In genomic region chr17:47282476-47282875, GRCm38 (mm10) we compare ENCODE assay signal across 22 mouse cellular contexts.
DNase-seq lines count a peak whose midpoint lies in the region; ATAC-seq lines count a peak whose summit lies in the region.
"Had no signal": no experiment of that assay in that cellular context is flagged by ENCODE, and none has a peak within 500 bp of the region (broad histone marks: within the 10 kb centered on the region; RNA-seq: fewer than 3 reads in every experiment).

No protein-coding gene starts in this region.

- ATAC-seq in hindbrain, embryonic 15.5 days (ENCODE audit: low FRiP score, low read depth): peak; percentile 32; the same call in 1 of the 2 replicates
- ATAC-seq in hindbrain, embryonic 12.5 days (ENCODE audit: low FRiP score): no peak
- ATAC-seq in granulocyte monocyte progenitor cell, adult 5-6 weeks (replicated peaks; ENCODE audit: poor library complexity, severe bottlenecking): peak; percentile 14; the same call in 1 of the 2 replicates
- no peak for ATAC-seq in frontal cortex, adult (ENCODE audit: low TSS enrichment)

- H3K4me3 ChIP-seq in hindbrain, embryonic 15.5 days: no peak overlapping the region
- no peak overlapping the region for H3K4me3 ChIP-seq in hindbrain, embryonic 12.5 days
- H3K4me3 ChIP-seq: embryonic facial prominence, embryonic 15.5 days; gastrocnemius, adult 2 months; heart, embryonic 12.5 days; megakaryocyte, embryonic 14.5 days; neural tube, embryonic 15.5 days; stomach, embryonic 15.5 days had no signal

- H3K4me2 ChIP-seq in hindbrain, embryonic 15.5 days: no peak overlapping the region
- H3K4me2 ChIP-seq in hindbrain, embryonic 12.5 days (replicated peaks): no peak overlapping the region
- H3K4me2 ChIP-seq: embryonic facial prominence, embryonic 15.5 days; heart, embryonic 12.5 days; neural tube, embryonic 15.5 days; stomach, embryonic 15.5 days had no signal

- H3K4me1 ChIP-seq in hindbrain, embryonic 15.5 days (replicated peaks): peaks cover 20% of the 10 kb centered on the region
- H3K4me1 ChIP-seq in hindbrain, embryonic 12.5 days: no peaks in the 10 kb centered on the region
- H3K4me1 ChIP-seq: embryonic facial prominence, embryonic 15.5 days; stomach, embryonic 15.5 days had no signal

- H3K9ac ChIP-seq in hindbrain, embryonic 15.5 days: no peak overlapping the region
- no peak overlapping the region for H3K9ac ChIP-seq in hindbrain, embryonic 12.5 days
- H3K9ac ChIP-seq: embryonic facial prominence, embryonic 15.5 days; heart, embryonic 12.5 days; neural tube, embryonic 15.5 days; stomach, embryonic 15.5 days had no signal

- peaks cover 6% of the 10 kb centered on the region; the same call in 1 of the 2 replicates for H3K36me3 ChIP-seq in hindbrain, embryonic 15.5 days
- H3K36me3 ChIP-seq in hindbrain, embryonic 12.5 days: peaks cover 9% of the 10 kb centered on the region

- DNase-seq in kidney, postnatal 14 days: peak; percentile 22
- no peak for DNase-seq in kidney, adult 11 months
- peak; percentile 35 for DNase-seq in lung, postnatal 14 days
- DNase-seq: adrenal gland, postnatal 14 days; cerebellum, adult 11 months; cerebellum, postnatal 25 days; embryo, embryonic 11 days; gastrocnemius, adult 2 months; heart, postnatal 36 days; liver; right cerebral cortex, postnatal 25 days; thymus, adult 2 months had no signal

- H3K27me3 ChIP-seq in hindbrain, embryonic 15.5 days: no peaks in the 10 kb centered on the region
- no peaks in the 10 kb centered on the region for H3K27me3 ChIP-seq in hindbrain, embryonic 12.5 days
- H3K27me3 ChIP-seq: CH12.LX; embryonic facial prominence, embryonic 15.5 days; heart, embryonic 12.5 days; neural tube, embryonic 15.5 days; stomach, embryonic 15.5 days had no signal

- H3K27ac ChIP-seq in hindbrain, embryonic 15.5 days (replicated peaks): no peak overlapping the region
- no peak overlapping the region for H3K27ac ChIP-seq in hindbrain, embryonic 12.5 days
- H3K27ac ChIP-seq: embryonic facial prominence, embryonic 15.5 days; gastrocnemius, adult 2 months; neural tube, embryonic 15.5 days; stomach, embryonic 15.5 days had no signal

- WGBS in hindbrain, embryonic 15.5 days: 49% methylated on average over 3 of the region's 3 CpGs
- 74% methylated on average over 3 of the region's 3 CpGs for WGBS in hindbrain, embryonic 12.5 days

- no peaks in the 10 kb centered on the region for H3K9me3 ChIP-seq in hindbrain, embryonic 15.5 days
- no peaks in the 10 kb centered on the region for H3K9me3 ChIP-seq in hindbrain, embryonic 12.5 days (replicated peaks)
- H3K9me3 ChIP-seq: embryonic facial prominence, embryonic 15.5 days; neural tube, embryonic 15.5 days; stomach, embryonic 15.5 days had no signal

Comparison
In these comparisons a context has a peak if more than half of its experiments do, and no peak if none do; other contexts are left out.
1. ATAC-seq: peak in hindbrain, embryonic 15.5 days (single experiment) and granulocyte monocyte progenitor cell, adult 5-6 weeks (single experiment); none in hindbrain, embryonic 12.5 days (single experiment) and frontal cortex, adult (single experiment).